Mouse (Mus musculus) B cell, adult 62 days (primary cell): Measurements from ENCODE around the gene Nufip1. TPM values are rescaled to one million over a fixed set of nuclear protein-coding genes. Genes with fewer than 3 reads are reported as not detected.

Experiments
- total RNA-seq: library from RNA; stranded (reverse); gene quantifications from 4 replicates; pipeline ENCODE4 v1.2.4, GENCODE M21; 2023

Gene Nufip1
- 15.9 to 17.1 TPM (median 16.6 TPM) in 4 replicates for total RNA-seq

DNA sequence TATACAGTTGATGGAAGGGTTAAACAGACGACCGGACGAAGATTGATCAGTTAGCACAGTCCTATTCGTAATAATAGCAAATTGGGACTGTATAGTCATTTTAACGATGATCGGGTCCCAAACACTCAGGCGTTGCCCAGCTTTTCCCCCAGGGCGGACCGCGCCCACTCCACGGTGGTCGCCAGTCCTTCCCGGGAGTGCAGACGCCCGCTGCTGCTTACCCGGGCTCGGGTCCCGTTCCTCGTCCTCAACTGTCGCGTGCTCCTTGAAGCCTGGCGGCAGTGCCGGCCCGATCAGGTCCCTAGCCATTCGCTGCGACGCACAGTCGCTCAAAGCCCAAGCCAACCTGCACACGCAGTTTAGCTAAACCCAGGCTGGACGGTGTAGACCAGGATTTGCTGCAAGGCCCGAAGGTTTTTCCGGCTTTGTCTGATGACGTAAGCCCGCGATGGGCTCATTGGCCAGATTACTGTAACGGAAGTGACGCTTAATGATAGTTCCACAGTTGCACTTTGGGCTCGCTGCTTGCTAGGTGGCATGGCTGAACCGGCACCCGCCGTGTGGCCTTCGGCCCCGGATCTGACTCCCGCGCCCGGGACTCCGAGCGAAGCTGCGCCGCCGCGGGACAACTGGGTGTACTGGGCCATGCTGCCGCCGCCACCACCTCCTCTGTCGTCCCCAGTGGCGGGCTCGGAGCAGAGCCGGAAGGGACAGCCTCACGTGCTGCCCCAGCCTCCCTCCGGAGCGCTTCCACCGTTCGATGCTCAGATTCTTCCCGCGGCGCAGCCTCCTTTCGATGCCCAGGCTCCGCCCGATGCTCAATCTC lies at the start of gene Nufip1, which contains the start of gene Gpalpp1:
Gene Nufip1 (plus strand): TSS at position 496 of the 826 bp plus-strand sequence.
Gene Gpalpp1 (minus strand): TSS at position 365 of the 826 bp plus-strand sequence.

Other genes starting within 250 kb of the Nufip1 start
- not detected in 4 replicates for gene Kctd4, start 155.9 kb upstream of the Nufip1 start, total RNA-seq
- 25.6 to 30.9 TPM (median 28.7 TPM) in 4 replicates for gene Gtf2f2, start 100.0 kb upstream of the Nufip1 start, total RNA-seq
- gene Gpalpp1, start 131 bp upstream of the Nufip1 start, total RNA-seq, result 20.7 to 22.5 TPM (median 21.4 TPM) in 4 replicates